Mouse (Mus musculus) liver, postnatal 0 days (tissue): ENCODE measurements around the gene Slc35b4. TPM values are rescaled to one million over a fixed set of nuclear protein-coding genes. Genes with fewer than 3 reads are reported as not detected.

Experiments
- ATAC-seq: fragments of 200-750 bp; cut with Nextera tagmentation; 2 replicates; pipeline ENCODE4 v1.8.0; 2017; ENCODE audit warnings: mild to moderate bottlenecking, moderate library complexity
- DNase-seq: peaks from one replicate; pipeline ENCODE4 v3.0.0-alpha.2; 2016
- H3K27ac ChIP-seq: fragments of 300-500 bp; sonication (generic); 2 replicates; pipeline ENCODE4 v1.5.1; 2014; ENCODE audit warnings: antibody characterized with exemption, moderate library complexity, mild to moderate bottlenecking, low read depth
- H3K27me3 ChIP-seq: fragments of 300-500 bp; sonication (generic); 2 replicates; pipeline ENCODE4 v1.6.1; 2014; ENCODE audit warnings: low read length, control low read depth, mixed read lengths; ENCODE audit not compliant: insufficient read depth
- H3K36me3 ChIP-seq: fragments of 300-500 bp; sonication (generic); replicated peaks from 2 replicates; pipeline ENCODE4 v1.6.1; 2014; ENCODE audit warnings: mild to moderate bottlenecking, control low read depth, low read length, moderate library complexity, mixed read lengths; ENCODE audit not compliant: insufficient read depth
- H3K4me1 ChIP-seq: fragments of 300-500 bp; sonication (generic); 2 replicates; pipeline ENCODE4 v1.6.1; 2014; ENCODE audit warnings: antibody characterized with exemption, mild to moderate bottlenecking, control low read depth; ENCODE audit not compliant: insufficient read depth
- H3K4me2 ChIP-seq: fragments of 300-500 bp; sonication (generic); 2 replicates; pipeline ENCODE4 v1.6.1; 2014; ENCODE audit warnings: low read depth, mild to moderate bottlenecking, low read length, moderate library complexity, mixed read lengths
- H3K4me3 ChIP-seq: fragments of 300-500 bp; sonication (generic); 2 replicates; pipeline ENCODE4 v1.5.1; 2014; ENCODE audit warnings: low read depth, low read length
- H3K9ac ChIP-seq: fragments of 300-500 bp; sonication (generic); replicated peaks from 2 replicates; pipeline ENCODE4 v1.6.1; 2014; ENCODE audit warnings: mild to moderate bottlenecking, moderate library complexity
- H3K9me3 ChIP-seq: fragments of 300-500 bp; sonication (generic); 2 replicates; pipeline ENCODE4 v1.6.1; 2016; ENCODE audit warnings: mild to moderate bottlenecking, control low read depth, low read length, mixed read lengths
- CTCF ChIP-seq: sonication (generic); IDR thresholded peaks from 2 replicates; pipeline ENCODE4 v1.5.1; 2016; ENCODE audit warnings: antibody characterized with exemption, low read depth
- EP300 ChIP-seq: IDR thresholded peaks from 2 replicates; pipeline ENCODE4 v1.6.1; 2016; ENCODE audit warnings: antibody characterized with exemption, low read depth, mild to moderate bottlenecking
- WGBS: fragments of 180-500 bp; shearing (Covaris S2); extraction: QIAGEN DNeasy Blood & Tissue Kit; methylation state at CpG from one replicate; pipeline ENCODE4 v1.1.7; 2014; ENCODE audit not compliant: insufficient replicate concordance; 5-methylcytosine and 5-hydroxymethylcytosine counted together
- polyA plus RNA-seq: library from polyadenylated mRNA; unstranded; fragments of >200 nt; fragmentation: Nextera tagmentation; extraction: Ambion mirVana; gene quantifications from 2 replicates; pipeline ENCODE4 v1.2.1, GENCODE M21; 2015

Gene Slc35b4
- polyA plus RNA-seq, 1 experiment from 2014 or later = 15.6 TPM

DNA sequence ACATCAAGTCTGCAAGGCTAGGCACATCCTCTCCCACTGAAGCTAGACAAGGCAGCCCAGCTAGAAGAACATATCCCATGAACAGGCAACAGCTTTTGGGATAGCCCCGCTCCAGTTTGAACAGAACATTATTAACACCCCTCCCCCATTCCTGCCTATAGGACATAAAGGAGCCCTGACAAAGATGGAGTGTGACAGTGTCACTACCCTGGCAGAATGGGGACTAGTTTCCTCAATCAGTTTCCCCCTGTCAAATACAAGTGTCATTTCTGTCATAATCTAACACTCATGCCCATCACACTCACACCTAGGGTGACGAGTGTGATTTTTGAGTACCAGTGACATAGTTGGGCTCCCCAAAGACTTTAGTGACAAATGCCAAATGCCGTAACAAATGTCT is 28.9 kb downstream of the Slc35b4 start:
- no peaks in the 10 kb centered on the region for H3K36me3 ChIP-seq
- TF ChIP-seq EP300 = no peak
- no peak for TF ChIP-seq CTCF

GRCm38 (mm10) chr6:34146042-34146441 is 30.9 kb downstream of the Slc35b4 start:
- H3K4me3 ChIP-seq = no peak overlapping the region
- H3K27ac ChIP-seq = no peak overlapping the region
- H3K4me1 ChIP-seq = no peaks in the 10 kb centered on the region
- H3K36me3 ChIP-seq = no peaks in the 10 kb centered on the region
- 50% methylated on average over 6 of the region's 6 CpGs for WGBS
- no peak for TF ChIP-seq CTCF
- TF ChIP-seq EP300 = no peak
- H3K9me3 ChIP-seq = no peaks in the 10 kb centered on the region
- DNase-seq = no peak
- no peak for ATAC-seq
- H3K9ac ChIP-seq = no peak overlapping the region
- H3K27me3 ChIP-seq = no peaks in the 10 kb centered on the region
- no peak overlapping the region for H3K4me2 ChIP-seq

More for the DNA sequence above, 28.9 kb downstream of the Slc35b4 start:
- ATAC-seq (no peak), DNase-seq (no peak)
- Histone ChIP-seq H3K4me3 (no peak overlapping the region), H3K9me3 (no peaks in the 10 kb centered on the region), H3K27ac (no peak overlapping the region), H3K9ac (no peak overlapping the region), H3K4me2 (no peak overlapping the region), H3K27me3 (no peaks in the 10 kb centered on the region), H3K4me1 (0 out of 2 replicates have a peak, but pooled peaks cover 4% of the 10 kb centered on the region)
- WGBS = 82% methylated on average over 3 of the region's 3 CpGs

GRCm38 (mm10) chr6:34142931-34143330 is 34.0 kb downstream of the Slc35b4 start:
- no peak overlapping the region for H3K27ac ChIP-seq
- no peaks in the 10 kb centered on the region for H3K27me3 ChIP-seq
- H3K4me2 ChIP-seq = no peak overlapping the region
- H3K36me3 ChIP-seq = no peaks in the 10 kb centered on the region
- H3K9me3 ChIP-seq = no peaks in the 10 kb centered on the region
- no peak overlapping the region for H3K4me3 ChIP-seq
- no peak overlapping the region for H3K9ac ChIP-seq
- TF ChIP-seq EP300 = no peak
- no peak for TF ChIP-seq CTCF
- WGBS = 82% methylated on average over 11 of the region's 11 CpGs
- ATAC-seq (no peak), DNase-seq (no peak)
- H3K4me1 ChIP-seq = no peaks in the 10 kb centered on the region

- Histone ChIP-seq H3K36me3 (no peaks in the 10 kb centered on the region), H3K9ac (no peak overlapping the region), H3K27me3 (no peaks in the 10 kb centered on the region), H3K9me3 (no peaks in the 10 kb centered on the region), H3K4me2 (no peak overlapping the region), H3K27ac (no peak overlapping the region), H3K4me3 (no peak overlapping the region), H3K4me1 (no peaks in the 10 kb centered on the region)
- ATAC-seq (no peak), DNase-seq (no peak)
- TF ChIP-seq EP300 (no peak), CTCF (no peak)
- WGBS = 76% methylated on average over 3 of the region's 3 CpGs
Observed at GRCm38 (mm10) chr6:34138366-34138765, 38.5 kb downstream of the Slc35b4 start.

GRCm38 (mm10) chr6:34132391-34132790 is 44.5 kb downstream of the Slc35b4 start:
- no peak overlapping the region for H3K4me2 ChIP-seq
- H3K27ac ChIP-seq = no peak overlapping the region
- no peaks in the 10 kb centered on the region for H3K4me1 ChIP-seq
- ATAC-seq = no peak
- TF ChIP-seq EP300 (no peak), CTCF (no peak)
- H3K27me3 ChIP-seq = no peaks in the 10 kb centered on the region
- H3K9me3 ChIP-seq = no peaks in the 10 kb centered on the region
- H3K9ac ChIP-seq = no peak overlapping the region
- H3K36me3 ChIP-seq = no peaks in the 10 kb centered on the region
- DNase-seq = no peak
- 80% methylated on average over 9 of the region's 9 CpGs for WGBS
- no peak overlapping the region for H3K4me3 ChIP-seq

DNA sequence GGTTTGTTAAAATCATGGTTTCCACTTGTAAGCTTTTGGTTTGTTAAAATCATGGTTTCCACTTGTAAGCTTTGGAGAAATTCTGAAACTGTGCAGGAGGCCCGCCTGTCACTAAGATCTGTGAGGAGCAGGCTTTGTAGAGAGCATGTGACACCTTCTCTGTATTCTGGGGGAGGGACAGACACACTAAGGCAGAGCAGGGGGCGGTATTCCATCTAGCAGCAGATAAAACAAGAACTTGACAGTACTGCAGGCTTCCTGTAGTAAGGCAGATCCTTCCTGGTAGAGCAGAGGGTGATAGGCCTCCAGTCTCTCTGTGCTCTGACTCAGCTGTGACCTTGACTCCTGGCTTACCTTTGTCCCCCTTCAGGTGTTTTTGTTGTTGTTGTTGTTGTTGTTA is 47.6 kb downstream of the Slc35b4 start:
- no peak for DNase-seq
- TF ChIP-seq EP300 = no peak
- no peak for TF ChIP-seq CTCF
- no peak overlapping the region for H3K4me3 ChIP-seq
- H3K36me3 ChIP-seq = no peaks in the 10 kb centered on the region
- H3K4me2 ChIP-seq = no peak overlapping the region
- no peaks in the 10 kb centered on the region for H3K27me3 ChIP-seq
- WGBS = 33% methylated on average over 2 of the region's 2 CpGs
- no peak for ATAC-seq
- no peak overlapping the region for H3K9ac ChIP-seq
- H3K4me1 ChIP-seq = no peaks in the 10 kb centered on the region
- no peaks in the 10 kb centered on the region for H3K9me3 ChIP-seq
- no peak overlapping the region for H3K27ac ChIP-seq

GRCm38 (mm10) chr6:34124401-34124800 is 52.5 kb downstream of the Slc35b4 start:
- H3K4me1 ChIP-seq = no peaks in the 10 kb centered on the region
- no peak overlapping the region for H3K4me2 ChIP-seq
- no peaks in the 10 kb centered on the region for H3K9me3 ChIP-seq
- WGBS = 60% methylated on average over 2 of the region's 2 CpGs
- no peak overlapping the region for H3K9ac ChIP-seq
- no peak for ATAC-seq
- H3K4me3 ChIP-seq = no peak overlapping the region
- no peak overlapping the region for H3K27ac ChIP-seq
- no peaks in the 10 kb centered on the region for H3K27me3 ChIP-seq
- TF ChIP-seq CTCF = no peak
- no peak for TF ChIP-seq EP300
- no peak for DNase-seq
- H3K36me3 ChIP-seq = no peaks in the 10 kb centered on the region
